Mouse (Mus musculus) stomach, embryonic 15.5 days (tissue): ENCODE results near the gene Opn3. TPM values are rescaled to one million over a fixed set of nuclear protein-coding genes. Genes with fewer than 3 reads are reported as not detected.
A peak's percentile ranks its signal among the peaks of the same experiment; 100 is the strongest.

Experiments used
- ATAC-seq: fragments of 200-750 bp; cut with Nextera tagmentation; 2 replicates; pipeline ENCODE4 v1.8.0; 2017; ENCODE audit warnings: low read depth, moderate number of reproducible peaks, moderate TSS enrichment; ENCODE audit not compliant: insufficient read depth, low FRiP score
- H3K27ac ChIP-seq: fragments of 300-500 bp; sonication (generic); 2 replicates; pipeline ENCODE4 v1.5.1; 2015; ENCODE audit warnings: mild to moderate bottlenecking, inconsistent platforms
- H3K27me3 ChIP-seq: fragments of 300-500 bp; sonication (generic); replicated peaks from 2 replicates; pipeline ENCODE4 v1.6.1; 2015; ENCODE audit warnings: inconsistent platforms
- H3K36me3 ChIP-seq: fragments of 300-500 bp; sonication (generic); 2 replicates; pipeline ENCODE4 v1.6.1; 2015; ENCODE audit warnings: inconsistent platforms
- H3K4me1 ChIP-seq: fragments of 300-500 bp; sonication (generic); 2 replicates; pipeline ENCODE4 v1.6.1; 2015; ENCODE audit warnings: inconsistent platforms
- H3K4me2 ChIP-seq: fragments of 300-500 bp; sonication (generic); 2 replicates; pipeline ENCODE4 v1.6.1; 2015; ENCODE audit warnings: mild to moderate bottlenecking, inconsistent platforms
- H3K4me3 ChIP-seq: fragments of 300-500 bp; sonication (generic); replicated peaks from 2 replicates; pipeline ENCODE4 v1.5.1; 2015; ENCODE audit warnings: inconsistent platforms
- H3K9ac ChIP-seq: fragments of 300-500 bp; sonication (generic); 2 replicates; pipeline ENCODE4 v1.6.1; 2015; ENCODE audit warnings: inconsistent platforms
- H3K9me3 ChIP-seq: fragments of 300-500 bp; sonication (generic); 2 replicates; pipeline ENCODE4 v1.6.1; 2016; ENCODE audit warnings: inconsistent platforms
- WGBS: fragments of 180-500 bp; shearing (Covaris S2); methylation state at CpG from one replicate; pipeline ENCODE4 v1.1.7; 2015; 5-methylcytosine and 5-hydroxymethylcytosine counted together
- polyA plus RNA-seq: library from polyadenylated mRNA; unstranded; fragments of >200 nt; fragmentation: Nextera tagmentation; extraction: Ambion mirVana; gene quantifications from 2 replicates; pipeline ENCODE4 v1.2.1, GENCODE M21; 2015

The Opn3 gene
- polyA plus RNA-seq, 1 experiment from 2014 or later: 8.5 TPM

DNA sequence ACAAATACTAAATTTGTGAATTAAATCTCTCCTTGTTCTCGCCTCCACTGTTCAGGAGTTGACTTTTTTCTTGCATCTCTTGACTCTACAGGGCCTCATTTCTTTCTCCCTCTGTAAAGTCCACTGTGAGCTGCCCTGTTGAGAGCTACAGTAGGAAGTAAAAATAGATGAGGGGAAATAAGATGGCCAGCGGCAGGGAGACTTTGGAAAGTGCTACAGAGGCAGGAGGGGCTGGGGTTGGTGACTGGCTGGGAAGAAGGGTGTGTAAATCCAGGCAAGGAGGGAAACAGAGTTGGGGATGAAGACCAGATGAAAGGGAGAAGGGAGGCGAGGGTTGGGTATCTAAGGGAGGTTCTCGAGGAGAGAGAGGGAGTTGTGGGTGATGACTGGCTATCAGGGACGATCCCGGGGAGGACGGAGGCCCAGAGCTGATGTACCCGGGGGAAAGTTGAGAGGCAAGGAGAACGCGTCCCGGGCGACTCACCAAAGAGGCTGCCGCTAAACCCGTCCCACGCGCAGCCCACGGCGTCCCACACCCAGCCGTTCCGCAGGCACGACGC, 810 bp downstream of the Opn3 start:
- ATAC-seq: no peak
- 1% methylated on average over 17 of the region's 22 CpGs for WGBS
- H3K4me1 ChIP-seq: 0 out of 2 replicates have a peak, but pooled peaks cover 10% of the 10 kb centered on the region
- no peaks in the 10 kb centered on the region for H3K36me3 ChIP-seq
- H3K27ac ChIP-seq: peak overlapping the region; percentile 89
- peak overlapping the region; percentile 94 for H3K4me2 ChIP-seq
- no peaks in the 10 kb centered on the region for H3K27me3 ChIP-seq
- peak overlapping the region; percentile 69 for H3K4me3 ChIP-seq
- peak overlapping the region; percentile 84 for H3K9ac ChIP-seq
- H3K9me3 ChIP-seq: no peaks in the 10 kb centered on the region

DNA sequence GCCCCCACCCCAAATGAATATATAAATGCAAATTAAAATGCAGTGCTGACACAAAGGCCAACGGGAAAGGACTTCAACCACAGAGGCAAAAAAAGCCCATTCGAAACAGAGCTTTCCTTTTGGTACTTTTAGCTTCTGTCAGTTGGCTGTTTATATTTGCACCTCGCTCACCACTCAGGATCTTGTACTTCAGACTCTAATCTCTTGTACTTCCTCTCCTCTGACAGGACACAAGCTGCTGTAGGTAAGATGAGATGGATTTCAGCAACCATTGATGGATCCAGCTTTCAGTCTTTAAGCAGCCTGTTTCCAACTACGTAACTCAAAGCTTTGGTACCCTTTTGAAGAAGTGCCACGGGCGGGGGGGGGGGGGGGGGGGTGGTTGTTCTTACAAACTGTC, 11.6 kb downstream of the Opn3 start:
- no peak for ATAC-seq
- Histone ChIP-seq H3K4me1 (no peaks in the 10 kb centered on the region), H3K27ac (no peak overlapping the region), H3K4me3 (no peak overlapping the region), H3K36me3 (no peaks in the 10 kb centered on the region), H3K9me3 (no peaks in the 10 kb centered on the region), H3K9ac (no peak overlapping the region), H3K4me2 (no peak overlapping the region), H3K27me3 (no peaks in the 10 kb centered on the region)
- 51% methylated on average over 6 of the region's 6 CpGs for WGBS

DNA sequence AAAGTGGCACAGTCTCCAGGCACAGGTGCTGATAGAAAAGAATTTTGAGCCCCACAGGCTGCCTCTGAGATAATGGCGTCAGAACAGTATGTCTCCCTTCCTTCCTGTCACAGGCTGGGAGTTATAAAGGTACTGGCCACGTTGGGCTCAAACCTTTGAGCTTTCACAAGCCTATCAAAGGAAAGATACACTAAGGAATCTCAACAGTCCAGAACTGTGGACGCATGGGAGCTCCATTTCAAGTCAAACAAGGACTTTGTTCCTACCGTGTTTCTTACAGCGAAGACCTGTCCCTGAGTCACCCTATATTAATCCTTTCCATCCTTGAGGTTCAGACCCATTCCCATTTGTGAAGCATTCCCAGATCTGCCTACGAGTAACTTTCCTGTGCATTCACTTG, 15.1 kb downstream of the Opn3 start:
- no peak for ATAC-seq
- Histone ChIP-seq H3K4me1 (no peaks in the 10 kb centered on the region), H3K9me3 (no peaks in the 10 kb centered on the region), H3K27ac (no peak overlapping the region), H3K36me3 (no peaks in the 10 kb centered on the region), H3K4me3 (no peak overlapping the region), H3K9ac (no peak overlapping the region), H3K4me2 (no peak overlapping the region), H3K27me3 (no peaks in the 10 kb centered on the region)
- 77% methylated on average over 6 of the region's 6 CpGs for WGBS

DNA sequence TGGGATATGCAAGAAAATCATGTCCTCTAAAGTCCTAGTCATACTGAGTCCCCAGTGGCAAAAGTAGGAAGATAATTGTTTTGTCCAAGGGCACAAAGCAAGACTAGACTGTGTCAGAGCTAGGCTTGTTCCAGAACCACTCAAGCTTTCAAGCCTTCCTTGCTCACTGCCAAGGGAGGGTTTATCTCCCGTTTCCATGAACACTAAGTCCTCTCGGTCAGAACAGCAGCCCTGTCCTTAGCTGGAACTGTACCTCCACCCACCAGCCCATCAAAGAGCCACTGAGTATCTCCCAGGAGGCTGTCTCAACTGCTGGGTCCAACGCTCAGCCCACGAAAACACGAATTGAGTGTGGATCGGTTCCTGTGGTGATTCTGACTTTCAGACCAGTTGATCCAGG, 17.5 kb downstream of the Opn3 start:
- Histone ChIP-seq H3K27ac (no peak overlapping the region), H3K27me3 (no peaks in the 10 kb centered on the region), H3K9me3 (no peaks in the 10 kb centered on the region), H3K4me2 (no peak overlapping the region), H3K4me1 (no peaks in the 10 kb centered on the region), H3K4me3 (no peak overlapping the region), H3K36me3 (no peaks in the 10 kb centered on the region), H3K9ac (no peak overlapping the region)
- 81% methylated on average over 6 of the region's 6 CpGs for WGBS
- ATAC-seq: no peak

DNA sequence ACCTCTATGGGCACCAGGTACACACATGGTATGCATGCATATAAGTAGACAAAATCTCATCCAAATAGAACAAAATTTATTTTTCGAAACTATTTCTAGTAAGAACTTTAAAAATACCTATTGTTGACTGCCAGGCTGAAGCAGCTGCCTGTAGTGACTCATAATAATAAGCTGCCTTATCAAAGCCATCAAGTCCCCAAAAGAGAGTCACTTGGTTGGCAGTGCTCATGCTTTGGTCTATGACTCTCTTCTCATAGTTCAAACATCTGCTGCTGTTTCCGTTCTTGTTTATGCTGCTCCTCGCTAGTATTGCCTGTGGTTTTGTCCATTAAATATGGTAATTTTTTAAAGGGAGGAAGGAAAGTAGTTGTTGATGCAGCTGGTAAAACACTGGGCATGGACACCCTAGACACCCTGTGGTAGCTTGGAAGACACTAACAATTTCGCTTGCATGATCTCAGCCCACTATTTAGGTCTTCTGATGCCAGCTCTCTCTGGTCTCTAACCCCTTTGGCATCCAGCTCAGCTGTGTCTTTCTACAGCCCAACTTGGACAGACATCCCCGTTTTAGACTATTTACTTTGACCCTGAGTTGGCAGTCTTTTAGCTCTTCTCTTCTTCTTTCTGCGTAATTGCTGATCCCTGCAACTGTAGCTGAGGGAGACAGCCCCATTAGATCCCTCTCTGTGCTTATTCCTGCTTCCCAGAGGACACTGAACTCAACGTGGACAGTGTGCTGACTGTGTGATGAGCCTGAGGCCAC, 18.8 kb downstream of the Opn3 start:
- no peak for ATAC-seq
- no peak overlapping the region for H3K27ac ChIP-seq
- H3K9ac ChIP-seq: no peak overlapping the region
- H3K4me2 ChIP-seq: no peak overlapping the region
- WGBS: 69% methylated on average over 7 of the region's 7 CpGs
- H3K4me3 ChIP-seq: no peak overlapping the region
- no peaks in the 10 kb centered on the region for H3K36me3 ChIP-seq
- H3K4me1 ChIP-seq: no peaks in the 10 kb centered on the region
- H3K27me3 ChIP-seq: no peaks in the 10 kb centered on the region
- H3K9me3 ChIP-seq: no peaks in the 10 kb centered on the region

DNA sequence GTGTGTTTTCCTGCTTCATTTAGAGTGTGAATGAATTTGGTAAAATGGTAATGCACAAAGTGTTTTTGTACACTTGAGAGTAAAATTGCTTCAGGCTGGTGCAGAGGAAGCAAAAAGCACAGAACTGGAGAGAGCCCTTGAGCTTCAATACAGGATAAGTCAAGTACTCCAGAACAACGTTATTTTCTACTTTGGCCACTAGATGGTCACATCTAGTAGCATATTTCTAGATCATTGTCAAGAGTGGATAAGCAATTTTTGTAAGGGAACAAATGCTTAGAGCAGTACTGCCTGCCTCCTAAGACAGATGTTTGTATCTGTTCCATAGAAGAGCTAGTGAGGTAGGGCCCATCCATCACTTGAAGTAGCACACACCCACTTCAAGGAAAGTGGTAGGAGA, 20.9 kb downstream of the Opn3 start:
- H3K9me3 ChIP-seq: no peaks in the 10 kb centered on the region
- no peaks in the 10 kb centered on the region for H3K36me3 ChIP-seq
- no peak overlapping the region for H3K4me2 ChIP-seq
- no peak overlapping the region for H3K9ac ChIP-seq
- no peaks in the 10 kb centered on the region for H3K27me3 ChIP-seq
- H3K4me1 ChIP-seq: no peaks in the 10 kb centered on the region
- H3K4me3 ChIP-seq: no peak overlapping the region
- no peak overlapping the region for H3K27ac ChIP-seq
- 20% methylated on average over 1 of the region's 1 CpGs for WGBS
- no peak for ATAC-seq

DNA sequence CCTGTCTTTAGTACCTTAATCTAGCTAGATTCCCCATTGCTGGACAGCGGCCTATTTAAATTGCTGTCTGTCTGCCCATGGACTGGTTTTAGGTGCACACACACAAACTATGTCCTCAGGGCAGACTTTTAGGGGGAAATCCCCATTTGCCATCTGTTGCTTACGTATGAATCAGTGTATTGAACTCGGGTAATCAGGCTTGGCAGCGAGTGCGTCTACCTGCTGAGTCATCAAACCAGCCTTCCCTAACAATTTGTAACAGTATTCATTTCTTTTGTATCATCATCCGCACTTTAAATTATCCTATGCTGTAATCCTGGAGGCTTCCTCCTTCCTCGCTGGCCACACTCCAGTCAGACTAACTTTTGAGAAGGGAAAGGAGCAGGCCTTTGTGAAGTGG, 22.5 kb downstream of the Opn3 start:
- Histone ChIP-seq H3K9ac (no peak overlapping the region), H3K4me1 (no peaks in the 10 kb centered on the region), H3K27ac (no peak overlapping the region), H3K36me3 (no peaks in the 10 kb centered on the region), H3K9me3 (no peaks in the 10 kb centered on the region), H3K4me3 (no peak overlapping the region), H3K4me2 (no peak overlapping the region), H3K27me3 (no peaks in the 10 kb centered on the region)
- WGBS: 78% methylated on average over 7 of the region's 7 CpGs
- no peak for ATAC-seq

DNA sequence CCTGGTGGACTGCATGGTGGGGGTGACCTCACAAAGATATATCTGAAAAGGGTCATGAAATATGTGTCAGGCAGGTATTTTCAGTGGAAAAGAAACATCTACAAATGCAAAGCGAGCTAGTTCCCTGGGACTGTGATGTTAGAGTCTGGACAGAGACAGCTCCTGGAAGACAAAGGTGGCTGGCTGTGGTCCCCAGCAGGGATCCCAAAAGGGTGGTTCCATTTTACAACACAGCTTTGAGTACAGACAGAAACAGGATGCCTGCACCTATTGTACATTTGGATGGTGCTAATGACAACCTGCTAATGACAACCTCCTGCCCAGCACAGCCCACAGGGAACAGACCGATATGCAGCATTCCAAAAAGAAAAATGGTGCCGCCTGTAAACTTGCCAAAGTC, 23.1 kb downstream of the Opn3 start:
- Histone ChIP-seq H3K9me3 (no peaks in the 10 kb centered on the region), H3K27ac (no peak overlapping the region), H3K36me3 (no peaks in the 10 kb centered on the region), H3K27me3 (no peaks in the 10 kb centered on the region), H3K9ac (no peak overlapping the region), H3K4me1 (no peaks in the 10 kb centered on the region), H3K4me2 (no peak overlapping the region), H3K4me3 (no peak overlapping the region)
- WGBS: 85% methylated on average over 3 of the region's 3 CpGs
- no peak for ATAC-seq

DNA sequence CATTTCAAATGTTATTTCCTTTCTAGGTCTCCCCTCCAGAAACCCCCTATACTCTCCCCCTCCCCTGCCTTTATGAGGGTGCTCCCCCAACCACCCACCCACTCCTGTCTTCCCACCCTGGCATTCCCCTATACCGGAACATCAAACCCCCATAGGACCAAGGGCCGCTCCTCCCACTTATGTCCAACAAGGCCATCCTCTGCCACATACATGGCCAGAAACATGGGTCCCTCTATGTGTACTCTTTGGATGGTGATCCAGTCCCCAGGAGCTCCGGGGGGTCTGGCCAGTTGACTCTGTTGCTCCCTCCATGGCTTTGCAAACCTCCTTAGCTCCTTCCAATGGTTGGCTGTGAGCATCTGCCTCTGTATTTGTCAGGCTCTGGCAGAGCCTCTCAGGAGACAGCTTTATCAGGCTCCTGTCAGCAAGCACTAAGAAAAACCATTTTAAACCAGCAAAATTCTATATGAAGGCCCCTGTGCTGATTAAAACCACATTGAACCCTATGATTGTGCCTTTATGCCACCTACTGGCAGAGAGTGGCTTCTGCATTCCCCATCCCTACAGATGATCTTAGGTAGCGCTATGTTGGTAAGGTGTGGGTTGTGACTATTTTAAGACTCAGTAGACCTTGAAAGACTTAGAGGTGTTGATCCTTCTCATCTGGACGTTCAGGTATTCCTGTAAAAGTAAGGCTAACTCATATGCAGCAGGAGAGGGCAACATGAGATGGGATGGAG, 23.7 kb downstream of the Opn3 start:
- WGBS: 72% methylated on average over 5 of the region's 5 CpGs
- no peaks in the 10 kb centered on the region for H3K36me3 ChIP-seq
- H3K27ac ChIP-seq: no peak overlapping the region
- H3K9me3 ChIP-seq: no peaks in the 10 kb centered on the region
- H3K27me3 ChIP-seq: no peaks in the 10 kb centered on the region
- ATAC-seq: no peak; the same call in 1 of the 2 replicates
- no peaks in the 10 kb centered on the region for H3K4me1 ChIP-seq
- no peak overlapping the region for H3K9ac ChIP-seq
- H3K4me2 ChIP-seq: no peak overlapping the region
- H3K4me3 ChIP-seq: no peak overlapping the region

DNA sequence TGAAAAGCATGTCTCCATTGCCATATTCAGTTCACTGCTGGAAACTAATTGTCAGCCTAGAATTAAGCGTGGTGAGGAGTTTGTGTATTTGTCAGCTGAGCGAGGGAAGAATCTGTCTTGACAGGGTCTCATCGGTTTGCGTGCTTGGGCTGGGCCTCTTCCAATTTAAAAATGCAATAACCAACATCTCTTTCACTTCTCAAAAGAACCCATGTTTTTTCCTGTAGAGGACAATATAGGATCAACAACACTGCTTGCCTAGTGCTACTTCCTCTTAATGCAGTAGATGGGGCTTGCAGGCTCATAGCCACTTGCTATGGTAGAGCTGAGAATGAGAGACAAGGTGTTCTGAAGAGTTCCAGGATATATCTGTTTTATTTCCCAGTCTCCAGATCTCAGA, 32.7 kb downstream of the Opn3 start:
- Histone ChIP-seq H3K27me3 (no peaks in the 10 kb centered on the region), H3K4me1 (no peaks in the 10 kb centered on the region), H3K9ac (no peak overlapping the region), H3K27ac (no peak overlapping the region), H3K9me3 (no peaks in the 10 kb centered on the region), H3K4me3 (no peak overlapping the region), H3K36me3 (no peaks in the 10 kb centered on the region), H3K4me2 (no peak overlapping the region)
- ATAC-seq: no peak
- 94% methylated on average over 4 of the region's 4 CpGs for WGBS

DNA sequence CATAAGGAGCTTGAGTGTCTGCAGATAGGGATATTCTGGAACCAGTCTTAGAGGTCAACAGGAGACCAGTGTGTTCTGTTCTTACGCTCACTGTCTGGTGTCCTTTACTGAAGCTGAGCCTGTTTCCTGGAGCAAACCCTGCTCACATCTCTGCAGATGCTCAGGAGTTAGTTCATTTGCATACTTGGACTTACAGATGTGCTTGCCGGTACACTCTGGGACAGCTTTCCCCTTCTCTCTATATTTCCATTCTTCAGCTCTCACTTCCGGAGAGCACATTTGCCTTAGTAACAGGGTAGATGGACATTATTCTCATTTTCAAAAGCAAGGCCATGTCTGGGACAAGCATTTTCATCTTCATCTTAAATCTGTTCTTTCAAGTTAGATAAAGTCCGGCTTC, 44.0 kb downstream of the Opn3 start:
- H3K9ac ChIP-seq: no peak overlapping the region
- 92% methylated on average over 4 of the region's 4 CpGs for WGBS

DNA sequence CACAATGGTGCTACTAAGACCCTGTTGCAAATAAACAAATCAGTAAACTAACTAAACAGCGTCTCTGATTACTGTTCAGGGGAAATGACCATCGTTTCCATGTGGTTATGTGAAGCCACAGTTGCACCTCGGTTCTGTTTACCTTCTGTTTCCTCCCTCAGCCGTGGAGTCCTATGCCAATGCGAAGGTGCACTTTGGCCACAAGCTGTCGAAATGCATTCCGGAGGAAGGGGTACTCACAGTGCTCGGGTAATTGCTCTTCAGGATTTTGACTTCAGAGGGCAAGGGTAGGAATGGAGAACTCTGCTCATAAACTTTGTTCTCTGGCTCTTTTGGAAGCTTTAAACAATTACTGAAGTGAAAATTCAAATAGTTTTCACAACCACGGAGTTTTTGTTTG, 45.6 kb downstream of the Opn3 start:
- no peak overlapping the region for H3K4me2 ChIP-seq
- H3K9ac ChIP-seq: no peak overlapping the region
- no peak for ATAC-seq

More for the DNA sequence above, 44.0 kb downstream of the Opn3 start:
- no peaks in the 10 kb centered on the region for H3K9me3 ChIP-seq
- H3K4me1 ChIP-seq: no peaks in the 10 kb centered on the region
- H3K4me3 ChIP-seq: no peak overlapping the region
- H3K27ac ChIP-seq: no peak overlapping the region
- no peaks in the 10 kb centered on the region for H3K27me3 ChIP-seq
- ATAC-seq: no peak
- no peak overlapping the region for H3K4me2 ChIP-seq
- H3K36me3 ChIP-seq: no peaks in the 10 kb centered on the region

More for the DNA sequence above, 45.6 kb downstream of the Opn3 start:
- H3K9me3 ChIP-seq: no peaks in the 10 kb centered on the region
- H3K4me3 ChIP-seq: no peak overlapping the region
- H3K27me3 ChIP-seq: no peaks in the 10 kb centered on the region
- H3K36me3 ChIP-seq: no peaks in the 10 kb centered on the region
- WGBS: 36% methylated on average over 9 of the region's 9 CpGs
- H3K4me1 ChIP-seq: no peaks in the 10 kb centered on the region
- H3K27ac ChIP-seq: no peak overlapping the region
